Mouse (Mus musculus) B cell, adult 2 months (primary cell): Measurements from ENCODE around the gene Pou6f1.
A peak's percentile ranks its signal among the peaks of the same experiment; 100 is the strongest.
"Not testable (repeated sequence)": the region's sequence is repeated elsewhere in the genome, so short reads cannot be mapped to it uniquely, and the experiment has no call there.

ENCODE experiments used
- DNase-seq, 2 experiments: peaks; one replicate each; pipeline ENCODE4 v3.0.0; 2022

Pou6f1 gene

GRCm38 (mm10) chr15:100575366-100575765, 24.4 kb downstream of the Pou6f1 start:
- no peak for DNase-seq

DNA sequence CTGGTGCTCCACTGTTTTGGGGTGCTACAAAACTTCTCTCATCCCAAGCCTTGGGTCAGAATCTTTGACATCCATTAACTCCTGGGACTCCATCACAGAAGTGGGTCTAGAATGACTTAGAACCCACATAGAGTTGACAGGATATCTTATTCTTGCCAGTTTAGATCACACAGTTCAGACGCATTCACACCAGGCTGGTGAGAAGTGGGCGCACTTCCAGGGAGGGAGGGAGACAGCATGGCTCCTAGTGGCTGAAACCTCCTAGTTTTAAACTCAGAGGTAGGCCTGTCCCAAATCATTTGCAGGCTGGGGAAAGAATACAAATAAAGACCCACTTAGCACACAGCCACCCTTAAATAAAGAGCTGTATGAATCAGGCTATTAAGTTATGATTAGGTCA, 25.4 kb downstream of the Pou6f1 start:
- no peak for DNase-seq

GRCm38 (mm10) chr15:100573946-100574345, 25.8 kb downstream of the Pou6f1 start:
- no peak for DNase-seq

- no peak for DNase-seq
Measured at GRCm38 (mm10) chr15:100569239-100569638, 30.5 kb downstream of the Pou6f1 start.

DNA sequence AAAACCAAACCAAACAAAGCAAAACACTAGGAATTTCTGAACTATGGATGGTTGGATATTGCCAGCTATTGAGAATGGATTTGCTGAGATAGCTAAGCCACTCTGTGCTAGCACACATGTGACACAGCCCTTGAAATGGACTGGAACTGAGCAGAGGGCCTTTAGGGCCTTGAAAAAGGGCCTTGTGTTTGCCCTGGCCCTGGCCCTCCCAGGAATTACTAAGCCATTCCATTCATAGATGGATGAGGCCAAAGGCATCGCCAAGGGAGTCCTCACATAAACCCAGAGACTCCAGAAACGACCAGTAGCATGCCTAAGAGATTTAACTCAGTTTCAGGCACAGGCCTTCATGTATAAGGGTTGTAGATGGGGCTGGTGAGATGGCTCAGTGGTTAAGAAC, 33.3 kb downstream of the Pou6f1 start:
- no peak for DNase-seq

DNA sequence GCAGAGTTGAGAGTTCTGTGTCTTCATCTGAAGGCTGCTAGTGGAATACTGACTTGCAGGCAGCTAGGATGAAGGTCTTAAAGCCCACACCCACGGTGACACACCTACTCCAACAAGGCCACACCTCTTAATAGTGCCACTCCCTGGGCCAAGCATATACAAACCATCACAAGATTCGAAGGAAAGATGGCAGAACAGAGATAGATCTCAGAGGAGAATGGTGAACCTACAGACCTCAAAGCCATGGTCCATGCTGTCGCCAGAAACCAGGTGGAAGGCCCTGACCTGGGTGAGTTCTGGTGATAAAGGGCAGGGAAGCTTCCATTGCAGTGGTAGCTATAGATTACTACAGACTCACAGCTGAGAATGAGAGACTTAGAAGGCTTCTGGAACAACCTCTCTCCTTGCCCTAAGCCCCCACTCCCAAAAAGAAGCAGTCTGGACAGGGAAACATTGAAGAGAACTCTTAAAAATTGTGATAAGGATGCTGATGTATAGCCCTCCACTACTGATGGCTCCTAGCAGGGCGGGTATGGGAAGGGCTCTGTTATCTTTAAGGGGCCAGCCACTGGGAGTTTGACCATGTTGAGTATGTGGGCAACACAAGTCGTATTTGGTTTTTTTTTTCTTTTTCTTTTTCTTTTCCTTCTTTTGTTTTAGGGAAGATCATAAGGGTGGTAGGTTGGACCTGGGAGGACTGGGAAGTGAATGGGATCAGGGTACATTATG, 41.9 kb downstream of the Pou6f1 start:
- no peak for DNase-seq

DNA sequence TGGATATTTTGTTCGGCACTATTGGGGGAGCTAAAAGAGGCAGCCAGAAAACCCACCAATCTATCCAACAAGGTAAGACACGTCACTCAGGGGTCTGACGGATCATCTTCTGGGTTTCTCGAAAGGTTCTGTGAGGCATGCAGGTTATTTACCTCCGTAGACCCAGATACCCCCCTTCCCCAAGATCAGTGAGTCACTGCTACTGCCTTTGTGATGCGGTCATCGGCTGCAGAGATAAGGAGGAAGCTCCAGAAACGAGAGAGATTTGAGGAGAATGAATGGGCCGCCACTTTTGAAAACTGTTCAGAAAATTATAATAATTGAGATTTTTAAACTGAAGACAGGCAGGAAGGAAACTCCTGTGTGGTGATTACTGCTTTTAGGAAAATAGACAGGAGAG, 43.4 kb downstream of the Pou6f1 start:
- DNase-seq: no peak

DNA sequence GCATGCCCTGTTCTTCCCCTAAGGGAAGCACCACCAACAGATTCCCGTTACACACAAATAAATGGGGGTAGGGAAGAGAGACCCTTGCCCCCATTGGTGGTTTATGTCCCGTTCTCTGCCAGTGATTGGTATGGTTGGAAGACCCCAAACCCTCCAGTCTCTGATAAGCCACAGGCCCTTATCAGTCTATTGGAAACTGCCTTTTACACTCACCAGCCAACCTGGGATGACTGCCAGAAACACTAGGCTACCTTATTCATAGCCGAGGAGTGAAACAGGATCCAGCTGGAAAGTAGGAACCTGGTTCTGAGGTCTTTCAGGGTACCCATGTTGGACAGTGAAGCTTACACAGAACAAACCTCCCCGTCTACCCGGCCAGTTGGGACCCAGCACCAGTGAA, 43.8 kb downstream of the Pou6f1 start:
- no peak for DNase-seq

- DNase-seq: peak; percentile 95 to 97
Measured at GRCm38 (mm10) chr15:100551326-100552307, 48.2 kb downstream of the Pou6f1 start, which contains the start of gene Tfcp2. Gene Tfcp2, minus strand, starts transcription at chr15:100552008.

GRCm38 (mm10) chr15:100550280-100550679, 49.5 kb downstream of the Pou6f1 start:
- DNase-seq: no peak

GRCm38 (mm10) chr15:100543651-100544030, 56.1 kb downstream of the Pou6f1 start:
- peak; percentile 12 to 21 for DNase-seq

GRCm38 (mm10) chr15:100542876-100543650, 56.7 kb downstream of the Pou6f1 start:
- DNase-seq: not testable (repeated sequence)

DNA sequence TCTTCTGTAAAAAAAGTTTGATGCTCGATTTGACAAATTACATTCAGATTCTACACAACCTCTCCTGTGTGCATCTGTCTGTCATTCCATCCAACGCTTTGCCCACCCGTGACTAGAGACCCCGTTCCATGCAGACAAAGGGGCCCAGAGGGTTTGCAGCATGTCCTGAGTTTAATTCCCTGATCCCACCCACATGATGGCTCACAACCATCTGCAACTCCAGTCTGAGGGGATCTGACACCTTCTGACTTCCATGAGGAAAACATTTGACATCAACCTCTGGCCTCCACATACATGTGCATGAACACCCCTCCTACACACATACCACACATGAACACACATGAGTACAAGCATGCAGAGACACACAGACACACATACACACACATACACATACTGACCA, 58.4 kb downstream of the Pou6f1 start:
- DNase-seq: no peak

GRCm38 (mm10) chr15:100541001-100541400, 58.8 kb downstream of the Pou6f1 start:
- DNase-seq: not testable (repeated sequence)

GRCm38 (mm10) chr15:100539411-100539810, 60.4 kb downstream of the Pou6f1 start:
- DNase-seq: no peak

- DNase-seq: peak; percentile 50 to 54
Measured at GRCm38 (mm10) chr15:100537913-100538312, 61.9 kb downstream of the Pou6f1 start.

- no peak for DNase-seq
Measured at GRCm38 (mm10) chr15:100527900-100528299, 71.9 kb downstream of the Pou6f1 start.

GRCm38 (mm10) chr15:100525405-100525804, 74.4 kb downstream of the Pou6f1 start:
- DNase-seq: no peak
